Mouse (Mus musculus) small intestine, adult 2 months (tissue): ENCODE measurements around the gene Ccdc34. TPM values are rescaled to one million over a fixed set of nuclear protein-coding genes. Genes with fewer than 3 reads are reported as not detected.

ENCODE experiments used
- H3K27ac ChIP-seq: fragments of 200-500 bp; 2 replicates; pipeline ENCODE4 v1.5.1; 2012; ENCODE audit warnings: low read depth, low read length, control low read depth, inconsistent platforms; ENCODE audit not compliant: insufficient read depth
- H3K27me3 ChIP-seq: fragments of 200-500 bp; 2 replicates; pipeline ENCODE4 v1.6.1; 2012; ENCODE audit warnings: mild to moderate bottlenecking, moderate library complexity, low read length, inconsistent platforms; ENCODE audit not compliant: control insufficient read depth, insufficient read depth
- H3K36me3 ChIP-seq: fragments of 200-500 bp; 2 replicates; pipeline ENCODE4 v1.6.1; 2012; ENCODE audit warnings: mild to moderate bottlenecking, low read length, control low read depth, inconsistent platforms; ENCODE audit not compliant: control insufficient read depth, insufficient read depth
- H3K4me1 ChIP-seq: fragments of 200-500 bp; 2 replicates; pipeline ENCODE4 v1.6.1; 2012; ENCODE audit warnings: low read length, inconsistent platforms, mixed read lengths; ENCODE audit not compliant: control insufficient read depth, insufficient read depth, insufficient read length
- H3K4me3 ChIP-seq: fragments of 200-500 bp; 2 replicates; pipeline ENCODE4 v1.5.1; 2012; ENCODE audit warnings: low read depth, mild to moderate bottlenecking, control low read depth, inconsistent platforms, low read length, moderate library complexity
- CTCF ChIP-seq: fragments of 200-500 bp; IDR thresholded peaks from 2 replicates; pipeline ENCODE4 v1.5.1; 2012; ENCODE audit warnings: low read depth, mild to moderate bottlenecking, control low read depth, inconsistent platforms, low read length, moderate library complexity, mixed read lengths; ENCODE audit not compliant: insufficient replicate concordance, insufficient read length; ENCODE audit errors: extremely low read depth
- POLR2A ChIP-seq: fragments of 200-500 bp; IDR thresholded peaks from 2 replicates; pipeline ENCODE4 v1.6.1; 2012; ENCODE audit warnings: low read depth, mild to moderate bottlenecking, control low read depth, inconsistent platforms, low read length, moderate library complexity
- WGBS: fragments of 180-500 bp; shearing (Covaris S2); methylation state at CpG from one replicate; pipeline ENCODE4 v1.1.7; 2018; 5-methylcytosine and 5-hydroxymethylcytosine counted together
- polyA plus RNA-seq: library from polyadenylated mRNA; depleted of rRNA; stranded (reverse); fragments of >200 nt; gene quantifications from 2 replicates; pipeline ENCODE4 v1.2.3, GENCODE M21; 2012

Ccdc34 gene
- polyA plus RNA-seq, 1 experiment = 10.2 TPM

- Histone ChIP-seq H3K36me3 (no peaks in the 10 kb centered on the region), H3K27me3 (no peaks in the 10 kb centered on the region), H3K4me1 (peaks cover 6% of the 10 kb centered on the region), H3K4me3 (no peak overlapping the region), H3K27ac (no peak overlapping the region)
- TF ChIP-seq CTCF = no peak
- TF ChIP-seq POLR2A = no peak
- WGBS = 84% methylated on average over 6 of the region's 6 CpGs
Measured at GRCm38 (mm10) chr2:110080532-110080931, 62.9 kb downstream of the Ccdc34 start.

GRCm38 (mm10) chr2:110082975-110083374, 65.4 kb downstream of the Ccdc34 start:
- Histone ChIP-seq H3K36me3 (no peaks in the 10 kb centered on the region), H3K4me1 (0 out of 2 replicates have a peak, but pooled peaks cover 3% of the 10 kb centered on the region), H3K4me3 (no peak overlapping the region), H3K27me3 (no peaks in the 10 kb centered on the region), H3K27ac (no peak overlapping the region)
- 34% methylated on average over 2 of the region's 2 CpGs for WGBS
- TF ChIP-seq CTCF = no peak
- no peak for TF ChIP-seq POLR2A

GRCm38 (mm10) chr2:110085701-110086143, 68.1 kb downstream of the Ccdc34 start:
- Histone ChIP-seq H3K27ac (no peak overlapping the region), H3K4me3 (no peak overlapping the region), H3K36me3 (no peaks in the 10 kb centered on the region), H3K27me3 (no peaks in the 10 kb centered on the region), H3K4me1 (no peaks in the 10 kb centered on the region)
- 84% methylated on average over 3 of the region's 3 CpGs for WGBS
- TF ChIP-seq POLR2A (no peak), CTCF (no peak)

GRCm38 (mm10) chr2:110114133-110114532, 96.5 kb downstream of the Ccdc34 start:
- no peak overlapping the region for H3K27ac ChIP-seq
- H3K36me3 ChIP-seq = no peaks in the 10 kb centered on the region
- H3K4me1 ChIP-seq = no peaks in the 10 kb centered on the region
- 90% methylated on average over 3 of the region's 3 CpGs for WGBS
- no peak overlapping the region for H3K4me3 ChIP-seq
- no peaks in the 10 kb centered on the region for H3K27me3 ChIP-seq
- no peak for TF ChIP-seq CTCF
- no peak for TF ChIP-seq POLR2A

GRCm38 (mm10) chr2:110129396-110129795, 111.8 kb downstream of the Ccdc34 start:
- H3K36me3 ChIP-seq = no peaks in the 10 kb centered on the region
- H3K4me1 ChIP-seq = peaks cover 12% of the 10 kb centered on the region; the same call in 1 of the 2 replicates
- 93% methylated on average over 2 of the region's 2 CpGs for WGBS
- H3K4me3 ChIP-seq = no peak overlapping the region
- H3K27me3 ChIP-seq = no peaks in the 10 kb centered on the region
- no peak for TF ChIP-seq POLR2A
- no peak for TF ChIP-seq CTCF
- no peak overlapping the region for H3K27ac ChIP-seq

- 13% methylated on average over 2 of the region's 2 CpGs for WGBS
- Histone ChIP-seq H3K4me3 (no peak overlapping the region), H3K27me3 (no peaks in the 10 kb centered on the region), H3K27ac (peak overlapping the region; percentile 80), H3K4me1 (peaks cover 12% of the 10 kb centered on the region; the same call in 1 of the 2 replicates), H3K36me3 (no peaks in the 10 kb centered on the region)
- no peak for TF ChIP-seq POLR2A
- TF ChIP-seq CTCF = no peak
Measured at GRCm38 (mm10) chr2:110131573-110131972, 114.0 kb downstream of the Ccdc34 start.

- no peak for TF ChIP-seq POLR2A
- TF ChIP-seq CTCF = no peak
- 62% methylated on average over 3 of the region's 3 CpGs for WGBS
Measured at GRCm38 (mm10) chr2:110133356-110134115, 115.9 kb downstream of the Ccdc34 start.

More at GRCm38 (mm10) chr2:110133356-110134115, 115.9 kb downstream of the Ccdc34 start:
- Histone ChIP-seq H3K27ac (no peak overlapping the region), H3K4me1 (peaks cover 12% of the 10 kb centered on the region; the same call in 1 of the 2 replicates), H3K27me3 (no peaks in the 10 kb centered on the region), H3K36me3 (no peaks in the 10 kb centered on the region), H3K4me3 (no peak overlapping the region)
